Mouse (Mus musculus) heart, adult 8-10 months (tissue): ENCODE measurements around the gene Wdr89. TPM values are rescaled to one million over a fixed set of nuclear protein-coding genes. Genes with fewer than 3 reads are reported as not detected.
"Not testable (repeated sequence)": the region's sequence is repeated elsewhere in the genome, so short reads cannot be mapped to it uniquely, and the experiment has no call there.

Experiments used
- DNase-seq: peaks from one replicate; pipeline ENCODE4 v3.0.0; 2022; ENCODE audit warnings: low spot score
- total RNA-seq, 4 experiments: library from RNA; stranded (reverse); gene quantifications; 2 replicates each; pipeline ENCODE4 v1.2.4; 2022

Wdr89 gene
- 1 to 10 TPM; 2.3 to 3.5 (median 2.4) TPM for total RNA-seq

DNA sequence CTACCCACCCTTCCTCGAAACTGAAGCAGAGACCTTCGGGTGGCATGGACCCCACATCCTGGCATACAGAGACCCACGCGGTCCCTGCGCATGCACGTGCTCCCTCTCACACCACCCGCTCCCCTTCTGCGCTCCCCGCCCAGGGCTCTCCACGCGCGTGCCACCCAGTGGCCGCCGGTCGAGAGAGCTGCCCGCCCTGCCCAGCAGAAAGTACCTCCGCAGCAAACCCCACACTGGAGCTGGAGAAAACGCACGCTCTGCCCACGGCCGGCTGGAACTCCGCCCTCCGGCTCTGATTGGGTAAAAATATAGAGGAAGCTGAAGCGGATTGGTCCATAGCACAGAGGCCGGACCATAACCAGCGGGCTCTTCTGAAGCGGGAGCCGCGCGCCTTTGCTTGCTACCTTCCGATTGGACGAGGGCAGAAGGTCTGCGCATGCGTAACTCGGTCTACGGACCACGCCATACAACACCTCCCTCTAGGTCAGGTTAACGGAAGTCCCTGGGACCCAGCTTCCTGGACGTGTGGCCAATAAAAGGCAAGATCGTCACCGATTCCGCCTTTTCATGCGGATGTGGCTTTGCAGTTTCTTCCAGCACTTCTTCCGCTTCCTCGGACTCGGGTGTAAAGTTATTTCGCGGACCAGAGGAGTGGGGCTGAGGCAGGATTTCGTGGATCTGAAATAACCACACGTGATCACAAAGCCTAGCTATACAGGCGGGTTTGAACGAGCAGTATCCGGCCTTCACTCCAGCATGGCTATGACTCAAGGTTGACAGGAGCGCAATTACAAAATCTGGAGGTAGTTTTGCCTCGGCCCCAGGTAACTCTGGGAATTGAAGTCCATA lies at the start of gene Wdr89:
TSS of gene Wdr89 (minus strand) at position 280 of the 849 bp plus-strand sequence.
- peak; percentile 100 for DNase-seq

DNA sequence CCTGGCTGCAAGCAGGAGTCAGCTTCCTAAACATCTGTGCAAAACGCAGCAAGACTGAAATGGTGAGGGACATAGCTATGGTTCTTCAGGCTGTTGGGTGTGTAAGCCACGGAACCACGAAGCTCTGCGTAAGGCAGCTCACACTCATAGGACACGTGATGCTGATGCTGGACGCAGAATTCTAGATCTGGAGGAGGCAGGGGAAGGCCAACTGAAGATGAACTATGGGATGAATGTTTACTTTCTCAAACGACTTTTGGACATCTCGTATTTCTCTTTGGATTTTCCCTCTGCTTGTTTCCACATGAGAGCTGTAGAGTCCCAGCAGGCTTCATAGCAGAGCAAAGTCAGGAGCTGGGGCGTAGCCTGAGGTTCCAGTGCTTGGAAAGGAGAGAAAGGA lies 44.3 kb upstream of the Wdr89 start:
- DNase-seq, result no peak

DNA sequence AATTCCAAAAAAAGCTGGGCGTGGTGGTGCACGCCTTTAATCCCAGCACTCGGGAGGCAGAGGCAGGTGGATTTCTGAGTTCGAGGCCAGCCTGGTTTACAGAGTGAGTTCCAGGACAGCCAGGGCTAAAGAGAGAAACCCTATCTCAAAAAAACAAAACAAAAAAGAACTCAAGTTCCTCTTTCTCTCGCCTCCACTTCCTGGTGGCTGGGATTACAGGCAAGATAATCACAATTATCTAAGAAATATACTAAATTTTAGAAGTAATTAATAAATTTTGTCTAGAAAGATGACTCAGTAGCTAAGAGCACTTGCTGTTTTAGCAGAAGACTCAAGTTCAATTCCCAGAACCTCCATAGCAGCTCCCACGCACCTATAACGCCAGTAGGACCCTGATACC lies 43.6 kb upstream of the Wdr89 start:
- not testable (repeated sequence) for DNase-seq

DNA sequence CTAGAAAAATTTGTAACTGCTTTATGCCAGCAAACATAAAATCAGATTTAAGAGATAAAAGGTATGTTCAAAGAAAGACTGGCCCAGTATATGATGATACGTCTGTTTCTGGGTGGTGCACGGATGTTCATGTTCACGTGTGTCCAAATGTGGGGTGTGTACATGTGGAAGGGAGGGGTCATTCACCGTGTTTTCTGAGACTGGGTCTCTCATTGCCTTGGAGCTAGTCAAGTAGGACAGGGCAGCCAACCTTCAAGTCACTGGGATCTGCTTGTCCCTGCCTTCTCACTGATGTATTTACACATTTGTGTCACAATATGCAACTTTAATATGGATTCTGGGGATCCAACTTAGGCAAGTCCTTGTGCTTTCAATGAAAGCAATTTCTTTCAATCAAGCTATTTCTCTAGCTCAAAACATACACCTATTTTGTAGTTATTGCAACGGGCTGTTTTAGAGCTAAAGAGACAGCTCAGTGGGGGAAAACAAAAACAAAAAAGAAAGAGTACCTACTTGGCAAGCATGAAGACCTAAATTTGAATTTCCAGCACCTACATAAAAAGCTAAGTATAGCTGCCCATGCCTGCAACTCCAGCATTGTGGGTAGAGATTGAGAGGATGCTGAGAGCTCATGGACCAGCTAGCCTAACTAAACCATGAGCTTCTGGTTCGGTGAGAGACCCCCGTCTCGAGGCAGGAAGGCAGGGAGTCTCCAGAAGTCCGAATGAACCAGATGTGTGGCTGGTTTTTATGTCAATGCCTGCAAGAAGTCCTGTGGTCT lies 41.4 kb upstream of the Wdr89 start:
- no peak for DNase-seq

DNA sequence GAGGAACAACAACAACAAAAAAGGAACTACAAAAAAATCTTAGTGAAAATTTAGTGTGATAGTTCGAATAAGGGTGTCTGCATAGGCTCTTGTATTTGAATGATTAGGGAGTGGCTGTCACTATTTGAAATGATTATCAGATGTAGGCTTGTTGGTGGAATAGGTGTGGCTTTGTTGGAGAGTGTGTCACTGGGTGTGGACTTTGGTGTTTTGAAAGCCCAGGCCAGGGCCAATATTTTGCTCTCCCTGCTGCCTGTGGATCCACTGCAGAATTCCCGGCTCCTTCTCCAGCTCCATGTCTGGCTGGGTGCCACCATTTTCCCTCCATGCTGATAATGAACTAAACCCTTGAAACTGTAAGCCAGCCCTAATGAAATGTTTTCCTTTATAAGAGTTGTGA lies 40.2 kb upstream of the Wdr89 start:
- DNase-seq, result no peak

DNA sequence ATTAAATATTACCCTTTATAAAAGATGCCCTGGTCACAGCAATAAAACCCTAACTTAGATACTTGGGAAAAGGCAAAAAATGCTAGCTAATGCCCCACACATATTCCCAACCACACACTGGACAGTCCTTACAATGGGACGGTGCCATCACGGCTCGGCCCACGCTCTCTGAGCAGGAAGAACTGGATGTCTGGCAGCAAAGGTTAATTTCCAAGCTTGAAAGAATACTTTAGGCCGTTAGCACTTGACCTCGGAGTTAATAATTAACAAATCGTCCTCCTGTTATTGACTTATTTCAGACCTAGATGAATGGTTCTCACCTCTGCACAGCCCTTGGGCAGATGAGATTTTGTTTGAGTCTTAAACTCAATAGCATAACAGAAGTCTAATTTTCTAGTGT lies 37.3 kb upstream of the Wdr89 start:
- no peak for DNase-seq

DNA sequence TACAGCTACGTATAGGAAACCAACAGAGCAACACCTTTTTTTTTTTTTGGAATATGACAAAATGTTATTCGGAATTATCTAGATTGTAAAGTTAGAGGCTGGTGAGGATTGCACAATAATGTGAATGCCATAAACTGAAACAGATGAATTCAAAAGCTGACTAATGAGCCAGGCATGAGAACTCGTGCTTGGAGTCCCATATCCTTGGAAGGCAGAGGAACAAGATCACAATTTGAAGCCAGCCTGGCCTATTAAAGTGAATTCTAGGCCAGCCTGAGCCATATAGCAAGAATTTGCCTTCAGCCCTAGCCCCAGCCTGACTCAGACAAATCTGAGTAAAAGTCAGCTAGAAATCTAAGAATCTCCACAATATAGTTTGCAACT lies 33.4 kb upstream of the Wdr89 start:
- DNase-seq, result no peak

DNA sequence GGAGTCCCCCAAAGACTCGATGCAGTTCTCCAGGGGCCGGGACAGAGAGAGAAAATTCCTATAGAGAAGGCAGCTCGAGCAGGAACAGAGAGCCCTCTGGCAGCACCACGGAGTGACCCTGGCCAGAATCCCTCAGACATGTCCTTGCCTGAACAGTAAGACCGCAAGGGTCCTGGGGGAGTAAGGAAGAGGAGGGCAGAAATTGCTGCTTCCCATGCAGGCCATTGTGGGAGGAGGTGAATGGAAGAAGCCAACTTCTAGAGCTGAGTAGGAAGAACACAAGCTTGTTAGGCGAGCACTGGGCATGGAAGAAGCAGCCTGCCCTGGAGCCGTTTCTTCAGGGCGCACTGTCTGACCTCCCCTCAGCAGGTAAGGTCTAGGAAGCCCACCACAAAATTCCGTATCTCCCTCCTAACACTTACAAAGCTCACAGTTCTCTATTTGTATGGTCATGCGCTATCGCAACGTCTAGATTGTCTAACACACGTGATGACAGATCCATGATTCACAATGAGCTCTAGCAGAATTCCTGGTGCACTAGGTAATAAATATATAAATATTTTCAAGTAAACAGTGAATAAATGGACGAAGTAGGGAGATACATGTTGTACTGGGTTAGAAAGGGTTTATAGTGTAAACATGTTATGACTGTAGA lies 32.9 kb upstream of the Wdr89 start:
- DNase-seq, result no peak

DNA sequence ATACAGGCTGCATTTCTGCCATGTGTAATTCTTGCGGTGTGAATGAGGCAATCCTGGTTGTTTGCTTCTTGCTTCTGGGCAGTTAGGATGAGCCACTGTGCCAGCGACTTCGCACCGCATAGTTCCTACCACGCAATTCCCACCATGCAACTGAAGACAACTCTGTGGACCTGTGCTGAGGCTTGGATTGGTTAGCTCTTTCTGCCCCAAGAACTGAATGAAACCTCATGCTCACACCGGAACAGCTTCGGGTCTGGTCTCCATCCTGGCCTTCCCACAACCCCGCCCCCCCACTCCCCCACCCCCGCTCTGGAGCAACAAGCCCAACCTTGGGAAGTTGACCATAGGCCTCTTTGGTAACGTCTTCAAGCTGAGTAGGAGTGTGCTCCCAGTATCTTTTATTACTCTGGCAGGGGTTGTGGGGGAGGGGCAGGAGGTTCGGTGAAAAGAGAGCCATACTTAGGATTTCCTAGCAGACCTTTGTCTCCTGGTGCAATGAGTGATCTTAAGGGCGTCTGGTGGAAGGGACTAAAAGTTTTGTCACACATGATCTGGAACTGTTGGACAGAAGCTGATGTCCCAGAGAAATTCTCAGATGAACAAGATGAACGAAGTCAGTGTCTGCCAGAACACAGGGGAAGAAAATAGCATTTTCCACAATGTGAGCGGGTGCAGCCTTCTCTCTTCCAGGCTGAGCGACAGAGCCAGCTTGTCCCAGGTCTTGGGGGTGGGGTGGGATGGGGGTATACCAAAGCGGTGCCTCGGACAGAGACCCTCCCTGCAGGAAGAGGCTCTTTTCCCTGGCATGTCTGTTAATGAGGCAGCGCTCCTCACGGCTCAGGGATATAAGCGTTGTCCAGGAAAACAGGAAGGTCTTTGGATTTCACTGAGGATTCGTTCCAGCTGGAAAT lies 32.1 kb upstream of the Wdr89 start:
- DNase-seq, result no peak

DNA sequence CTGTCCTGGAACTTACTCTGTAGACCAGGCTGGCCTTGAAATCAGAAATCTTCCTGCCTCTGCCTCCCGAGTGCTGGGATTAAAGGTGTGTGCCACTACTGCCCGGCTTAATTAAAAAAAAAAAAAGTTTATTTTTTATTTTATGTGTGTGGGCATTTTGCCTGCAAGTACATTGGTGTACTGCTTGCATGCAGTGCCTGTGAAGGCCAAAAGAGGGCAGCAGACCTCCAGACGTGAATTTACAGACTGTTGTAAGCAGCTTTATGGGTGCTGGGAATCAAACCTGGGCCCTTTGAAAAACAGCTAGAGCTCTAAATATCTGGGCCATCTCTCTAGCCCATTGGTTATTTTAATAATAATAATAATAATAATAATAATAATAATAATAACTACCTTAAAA lies 29.4 kb upstream of the Wdr89 start:
- DNase-seq, result no peak

DNA sequence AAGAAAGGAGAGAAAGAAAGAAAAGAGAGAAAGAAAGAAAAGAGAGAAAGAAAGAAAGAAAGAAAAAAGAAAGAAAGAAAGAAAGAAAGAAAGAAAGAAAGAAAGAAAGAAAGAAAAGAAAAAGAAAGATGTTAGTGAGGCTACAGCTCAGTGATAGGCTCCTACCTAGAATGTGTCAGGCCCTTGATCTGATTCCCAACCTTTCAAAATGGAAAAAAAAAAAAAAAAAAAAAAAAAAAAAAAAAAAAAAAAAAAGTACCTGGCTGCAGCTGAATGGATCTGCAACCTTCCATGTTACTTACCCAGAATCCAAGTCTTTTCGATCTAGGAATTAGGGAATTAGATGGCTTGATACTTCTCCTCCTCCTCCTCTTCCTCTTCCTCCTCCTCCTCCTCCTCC lies 26.5 kb upstream of the Wdr89 start:
- DNase-seq, result not testable (repeated sequence)

DNA sequence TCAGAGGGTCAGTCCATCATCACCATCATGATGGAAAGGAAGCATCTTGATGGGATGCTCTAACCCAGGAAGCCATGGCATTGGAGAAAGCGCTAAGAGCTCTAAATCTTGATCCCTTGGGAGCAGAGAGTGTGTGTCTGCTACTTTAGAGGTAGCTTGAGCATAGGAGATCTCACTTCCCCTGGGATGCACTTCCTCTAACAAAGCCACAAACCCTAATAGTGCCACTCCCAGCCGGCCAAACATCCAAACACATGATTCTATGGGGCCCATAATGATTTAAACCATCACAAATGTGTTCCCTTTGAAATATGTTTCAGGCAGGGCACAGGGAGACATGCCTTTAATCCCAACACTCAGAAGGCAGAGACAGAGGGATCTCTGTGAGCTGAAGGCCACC lies 19.7 kb upstream of the Wdr89 start:
- DNase-seq, result no peak

DNA sequence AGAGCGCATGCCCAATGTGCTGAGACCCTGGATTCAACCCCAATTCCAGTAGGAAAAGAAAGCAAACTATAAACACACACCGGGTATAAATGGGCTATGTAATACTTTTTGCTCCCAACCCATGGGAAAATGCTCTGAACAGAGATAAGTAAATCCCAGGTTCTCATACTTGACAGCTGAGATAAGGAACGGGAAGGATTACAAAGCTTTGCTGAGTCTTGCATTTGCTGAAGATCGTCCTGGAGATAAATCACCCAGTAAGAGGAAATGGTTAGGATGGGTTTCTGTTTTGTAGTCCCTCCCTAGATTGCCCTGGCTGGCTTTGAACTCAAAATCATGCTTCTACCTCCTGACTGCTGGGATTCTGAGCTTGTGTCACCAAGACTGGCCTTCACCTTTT lies 18.0 kb upstream of the Wdr89 start:
- no peak for DNase-seq

DNA sequence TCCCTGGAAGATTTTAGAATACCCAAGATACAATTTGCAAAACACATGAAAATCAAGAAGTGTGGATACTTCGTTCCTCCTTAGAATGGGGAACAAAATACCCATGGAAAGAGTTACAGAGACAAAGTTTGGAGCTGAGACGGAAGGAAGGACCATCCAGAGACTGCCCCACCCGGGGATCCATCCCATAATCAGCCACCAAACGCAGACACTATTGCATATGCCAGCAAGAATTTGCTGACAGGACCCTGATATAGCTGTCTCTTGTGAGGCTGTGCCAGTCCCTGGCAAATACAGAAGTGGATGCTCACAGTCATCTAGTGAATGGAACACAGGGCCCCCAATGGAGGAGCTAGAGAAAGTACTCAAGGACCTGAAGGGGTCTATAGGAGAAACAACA lies 14.7 kb upstream of the Wdr89 start:
- not testable (repeated sequence) for DNase-seq

DNA sequence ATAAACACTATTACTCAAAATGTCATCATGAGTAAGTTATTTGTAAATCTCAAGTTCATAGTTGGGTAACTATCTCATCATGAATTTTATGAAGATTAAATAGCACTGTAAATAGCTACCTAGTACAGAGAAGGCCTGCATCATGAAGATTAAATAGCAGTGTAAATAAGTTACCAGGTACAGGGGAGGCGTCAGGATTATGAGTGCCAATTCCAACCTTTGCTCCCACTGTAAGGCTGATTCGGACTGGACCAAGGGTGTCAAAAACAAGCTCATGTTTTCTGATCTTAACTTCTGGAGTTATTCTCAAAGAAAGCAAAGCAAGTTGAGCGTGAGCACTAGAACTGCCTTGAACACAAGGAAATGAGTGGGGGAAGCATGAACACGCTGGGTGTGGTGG lies 14.3 kb upstream of the Wdr89 start:
- no peak for DNase-seq

DNA sequence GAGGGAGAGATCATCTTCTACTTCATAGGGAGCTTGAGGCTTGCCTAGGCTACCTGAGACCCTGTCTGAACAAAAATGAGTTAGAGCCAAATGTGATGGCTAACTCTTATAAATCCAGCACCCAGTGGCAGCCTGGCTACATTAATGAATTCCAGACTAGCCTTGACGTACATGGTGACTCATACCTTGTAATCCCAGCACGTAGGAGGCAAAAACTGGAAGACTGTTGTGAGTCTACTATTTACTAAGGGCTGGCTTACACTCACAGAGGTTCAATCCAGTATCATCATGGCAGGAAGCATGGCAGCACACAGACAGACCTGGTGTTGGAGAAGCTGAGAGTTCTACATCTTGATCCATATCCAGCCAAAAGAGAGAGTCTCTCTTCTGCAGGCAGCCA lies 13.5 kb upstream of the Wdr89 start:
- no peak for DNase-seq

DNA sequence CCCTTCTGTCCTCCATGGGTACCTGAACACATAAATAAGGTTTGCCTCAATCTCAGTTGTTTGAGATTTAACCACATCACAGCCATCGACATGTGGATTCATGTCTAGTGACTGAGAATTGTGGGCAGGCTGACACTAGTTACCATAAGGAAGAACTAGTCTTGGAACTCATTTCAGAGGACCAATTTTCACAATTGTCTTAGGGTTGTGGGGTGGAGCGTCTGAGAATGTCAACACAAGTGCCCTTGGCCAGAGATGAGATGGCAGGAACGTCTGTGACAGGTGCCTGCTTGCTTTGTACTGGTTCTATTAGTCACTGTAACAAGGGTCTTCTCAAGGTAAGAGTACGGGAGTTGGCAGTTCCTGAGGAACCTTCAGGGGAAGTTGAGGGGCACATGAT lies 11.8 kb upstream of the Wdr89 start:
- DNase-seq, result no peak

DNA sequence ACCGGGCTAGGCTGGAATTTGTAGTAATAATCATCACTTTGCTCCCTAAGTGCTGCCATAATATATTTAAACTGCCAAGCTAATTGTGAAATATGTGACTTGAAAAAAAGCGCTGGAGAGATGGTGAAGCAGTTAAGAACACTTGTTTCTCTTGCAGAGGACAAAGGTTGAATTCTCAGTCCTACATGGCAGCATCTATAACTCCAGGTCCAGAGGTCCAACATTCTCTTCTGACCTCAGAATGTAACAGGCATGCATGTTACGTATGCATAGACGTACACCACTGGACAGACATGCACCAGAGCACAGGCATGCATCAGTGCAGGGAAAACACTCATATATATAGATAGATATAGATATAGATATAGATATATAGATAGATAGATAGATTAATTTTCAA lies 9.1 kb upstream of the Wdr89 start:
- DNase-seq, result no peak

DNA sequence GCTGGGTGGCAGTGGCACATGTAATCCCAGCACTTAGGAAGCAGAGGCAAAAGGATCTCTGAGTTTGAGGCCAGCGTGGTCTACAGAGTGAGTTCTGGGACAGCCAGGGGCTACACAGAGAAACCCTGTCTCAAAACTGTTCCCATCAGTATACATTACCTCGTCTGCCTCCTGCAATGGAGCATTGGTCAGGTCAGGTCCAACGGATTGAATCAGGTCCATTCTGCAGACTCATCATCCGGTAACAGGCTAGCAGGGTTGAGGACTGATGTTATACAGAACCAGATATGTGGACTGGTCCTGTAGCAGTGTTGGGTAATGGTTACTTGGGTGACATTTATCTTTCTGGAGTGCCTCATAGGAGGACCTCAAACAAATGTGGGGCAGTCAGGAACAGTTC lies 3.3 kb upstream of the Wdr89 start:
- DNase-seq, result no peak

DNA sequence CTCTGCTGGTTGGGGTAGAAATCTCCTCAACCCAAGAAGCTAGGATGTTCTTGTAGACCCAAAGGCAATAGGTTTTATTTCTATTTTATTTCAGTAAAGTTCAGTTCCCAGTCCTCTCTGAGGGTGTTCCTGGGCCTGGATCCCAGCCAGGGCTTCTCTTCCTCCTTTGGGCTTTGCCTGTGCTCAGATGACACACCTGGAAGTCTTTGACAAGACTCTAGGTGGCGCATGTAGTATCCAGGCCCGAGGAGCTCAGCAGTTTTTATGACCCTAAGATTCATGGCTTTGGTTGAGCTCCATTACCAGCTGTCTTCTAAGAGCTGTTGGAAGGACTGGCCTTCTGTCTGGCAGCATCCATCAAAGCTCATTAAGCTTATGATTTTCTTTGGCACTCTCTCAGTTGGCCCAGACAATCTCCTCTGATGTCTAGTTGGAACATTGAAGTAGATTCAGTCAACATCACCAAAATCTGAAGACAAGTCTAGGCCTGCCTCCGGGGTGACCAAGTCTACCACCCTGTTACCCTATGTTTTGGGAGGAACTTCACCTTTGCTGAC lies 2.5 kb upstream of the Wdr89 start:
- DNase-seq, result no peak

DNA sequence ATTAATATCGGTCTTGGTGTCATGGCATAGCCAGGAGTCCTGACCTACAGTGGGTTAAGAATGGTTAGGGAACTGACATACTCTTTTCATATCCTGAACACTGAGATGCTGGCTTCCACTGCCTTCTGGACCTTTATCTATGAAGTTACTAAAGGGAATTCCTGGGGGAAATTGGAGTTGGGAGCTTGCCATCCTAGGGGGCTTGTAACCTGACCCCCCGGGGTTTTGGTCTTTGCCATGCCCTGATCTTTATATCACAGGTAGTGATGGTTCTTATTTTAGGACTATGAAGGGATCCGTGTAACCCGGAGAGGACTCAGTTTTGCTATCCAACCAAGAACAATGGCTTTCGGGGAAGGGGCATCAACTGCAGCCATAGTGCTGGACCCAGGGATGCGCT lies 1.3 kb upstream of the Wdr89 start:
- no peak for DNase-seq
